Mouse (Mus musculus) midbrain, embryonic 13.5 days (tissue): ENCODE data around the gene Kif1c. TPM values are rescaled to one million over a fixed set of nuclear protein-coding genes. Genes with fewer than 3 reads are reported as not detected.
"Not testable (repeated sequence)": the region's sequence is repeated elsewhere in the genome, so short reads cannot be mapped to it uniquely, and the experiment has no call there.

ENCODE experiments used
- ATAC-seq: fragments of 200-750 bp; cut with Nextera tagmentation; 2 replicates; pipeline ENCODE4 v1.8.0; 2017; ENCODE audit warnings: mild to moderate bottlenecking, moderate TSS enrichment, moderate library complexity
- H3K27ac ChIP-seq: fragments of 300-500 bp; sonication (generic); 2 replicates; pipeline ENCODE4 v1.5.1; 2015; ENCODE audit warnings: inconsistent platforms, mild to moderate bottlenecking, moderate library complexity
- H3K27me3 ChIP-seq: fragments of 300-500 bp; sonication (generic); 2 replicates; pipeline ENCODE4 v1.6.1; 2015; ENCODE audit warnings: mild to moderate bottlenecking, inconsistent platforms
- H3K36me3 ChIP-seq: fragments of 300-500 bp; sonication (generic); 2 replicates; pipeline ENCODE4 v1.6.1; 2015; ENCODE audit warnings: mild to moderate bottlenecking, inconsistent platforms
- H3K4me1 ChIP-seq: fragments of 300-500 bp; sonication (generic); replicated peaks from 2 replicates; pipeline ENCODE4 v1.6.1; 2015; ENCODE audit warnings: inconsistent platforms
- H3K4me2 ChIP-seq: fragments of 300-500 bp; sonication (generic); replicated peaks from 2 replicates; pipeline ENCODE4 v1.6.1; 2015; ENCODE audit warnings: moderate library complexity, mild to moderate bottlenecking, inconsistent platforms
- H3K4me3 ChIP-seq: fragments of 300-500 bp; sonication (generic); replicated peaks from 2 replicates; pipeline ENCODE4 v1.5.1; 2015; ENCODE audit warnings: mild to moderate bottlenecking, inconsistent platforms
- H3K9ac ChIP-seq: fragments of 300-500 bp; sonication (generic); replicated peaks from 2 replicates; pipeline ENCODE4 v1.6.1; 2015; ENCODE audit warnings: mild to moderate bottlenecking, inconsistent platforms
- H3K9me3 ChIP-seq: fragments of 300-500 bp; sonication (generic); 2 replicates; pipeline ENCODE4 v1.6.1; 2016; ENCODE audit warnings: mild to moderate bottlenecking, inconsistent platforms
- WGBS: fragments of 180-500 bp; shearing (Covaris S2); methylation state at CpG from one replicate; pipeline ENCODE4 v1.1.7; 2015; 5-methylcytosine and 5-hydroxymethylcytosine counted together
- polyA plus RNA-seq: library from polyadenylated mRNA; unstranded; fragments of >200 nt; fragmentation: Nextera tagmentation; extraction: Ambion mirVana; gene quantifications from 2 replicates; pipeline ENCODE4 v1.2.1, GENCODE M21; 2015

The Kif1c gene
- polyA plus RNA-seq, 1 experiment from 2014 or later, result 2.1 TPM

- Histone ChIP-seq H3K4me1 (0 out of 2 replicates have a peak, but pooled peaks cover 3% of the 10 kb centered on the region), H3K4me2 (no peak overlapping the region), H3K36me3 (no peaks in the 10 kb centered on the region), H3K9ac (no peak overlapping the region), H3K27ac (no peak overlapping the region), H3K27me3 (no peaks in the 10 kb centered on the region), H3K4me3 (no peak overlapping the region), H3K9me3 (no peaks in the 10 kb centered on the region)
- ATAC-seq, result no peak
- 58% methylated on average over 7 of the region's 7 CpGs for WGBS
Measured at GRCm38 (mm10) chr11:70754958-70755357, 54.6 kb downstream of the Kif1c start.

- ATAC-seq, result peak; percentile 55; the same call in 1 of the 2 replicates
- Histone ChIP-seq H3K9ac (no peak overlapping the region; the same call in 1 of the 2 replicates), H3K9me3 (no peaks in the 10 kb centered on the region), H3K4me1 (0 out of 2 replicates have a peak, but pooled peaks cover 3% of the 10 kb centered on the region), H3K27ac (no peak overlapping the region), H3K27me3 (no peaks in the 10 kb centered on the region), H3K4me2 (no peak overlapping the region; the same call in 1 of the 2 replicates), H3K36me3 (no peaks in the 10 kb centered on the region), H3K4me3 (no peak overlapping the region)
- WGBS, result 12% methylated on average over 7 of the region's 7 CpGs
Measured at GRCm38 (mm10) chr11:70755645-70756044, 55.3 kb downstream of the Kif1c start.

DNA sequence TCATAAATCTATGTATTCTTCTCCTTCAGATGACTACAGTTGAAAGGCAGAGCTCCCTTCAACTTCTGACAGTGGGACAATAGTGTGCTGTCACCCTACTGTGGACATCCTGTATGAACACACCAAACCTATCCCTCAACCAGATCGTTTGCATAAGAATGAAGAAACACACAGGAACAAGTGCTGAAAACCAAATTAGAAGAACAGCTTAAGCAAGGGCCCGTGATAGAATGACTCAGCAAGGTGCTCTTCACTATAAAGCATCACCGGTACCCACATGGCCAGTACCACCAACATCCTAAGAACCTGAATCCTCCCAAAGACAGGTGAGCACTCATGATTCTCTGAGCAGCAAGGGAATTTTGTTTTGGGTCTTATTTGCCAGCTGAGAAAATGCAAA is 60.1 kb downstream of the Kif1c start:
- H3K4me3 ChIP-seq, H3K27ac ChIP-seq, H3K27me3 ChIP-seq, ATAC-seq, H3K4me2 ChIP-seq, H3K36me3 ChIP-seq, H3K9me3 ChIP-seq, H3K9ac ChIP-seq: not testable (repeated sequence)
- WGBS, result 64% methylated on average over 3 of the region's 3 CpGs
- H3K4me1 ChIP-seq, result peaks cover 17% of the 10 kb centered on the region

- no peak overlapping the region for H3K9ac ChIP-seq
- no peak for ATAC-seq
- H3K4me2 ChIP-seq, result no peak overlapping the region
- H3K27ac ChIP-seq, result no peak overlapping the region
- WGBS, result 82% methylated on average over 9 of the region's 9 CpGs
- no peak overlapping the region for H3K4me3 ChIP-seq
- no peaks in the 10 kb centered on the region for H3K9me3 ChIP-seq
- H3K36me3 ChIP-seq, result peaks cover 4% of the 10 kb centered on the region; the same call in 1 of the 2 replicates
- peaks cover 24% of the 10 kb centered on the region for H3K4me1 ChIP-seq
- no peaks in the 10 kb centered on the region for H3K27me3 ChIP-seq
Measured at GRCm38 (mm10) chr11:70762641-70763040, 62.3 kb downstream of the Kif1c start.

GRCm38 (mm10) chr11:70763582-70763935 is 63.2 kb downstream of the Kif1c start:
- ATAC-seq, result peak; percentile 48
- Histone ChIP-seq H3K4me1 (peaks cover 24% of the 10 kb centered on the region), H3K9ac (peak overlapping the region; percentile 88), H3K27me3 (no peaks in the 10 kb centered on the region), H3K27ac (peak overlapping the region; percentile 80), H3K9me3 (no peaks in the 10 kb centered on the region), H3K4me2 (peak overlapping the region; percentile 84), H3K4me3 (peak overlapping the region; percentile 84), H3K36me3 (peaks cover 12% of the 10 kb centered on the region)
- WGBS, result 33% methylated on average over 3 of the region's 3 CpGs

GRCm38 (mm10) chr11:70763936-70764808 is 63.8 kb downstream of the Kif1c start, which contains the start of gene Zfp3:
Zfp3 (plus strand) TSS chr11:70764209.
- peak; percentile 89 for ATAC-seq
- peak within 1 kb of the TSS; percentile 84 for H3K4me3 ChIP-seq
- peak within 1 kb of the TSS; percentile 88 for H3K9ac ChIP-seq
- under 1% methylated on average over 78 of the region's 78 CpGs for WGBS
- H3K27ac ChIP-seq, result peak within 1 kb of the TSS; percentile 80
- peaks cover 24% of the 10 kb centered on the region for H3K4me1 ChIP-seq
- H3K27me3 ChIP-seq, result no peaks in the 10 kb centered on the region
- H3K9me3 ChIP-seq, result no peaks in the 10 kb centered on the region
- H3K4me2 ChIP-seq, result peak within 1 kb of the TSS; percentile 84
- peaks cover 12% of the 10 kb centered on the region for H3K36me3 ChIP-seq

GRCm38 (mm10) chr11:70765776-70766445 is 65.6 kb downstream of the Kif1c start:
- Histone ChIP-seq H3K9ac (no peak overlapping the region), H3K4me3 (no peak overlapping the region), H3K36me3 (peaks cover 13% of the 10 kb centered on the region), H3K27ac (no peak overlapping the region), H3K27me3 (no peaks in the 10 kb centered on the region), H3K4me1 (peaks cover 24% of the 10 kb centered on the region), H3K4me2 (no peak overlapping the region), H3K9me3 (no peaks in the 10 kb centered on the region)
- ATAC-seq, result no peak
- WGBS, result 86% methylated on average over 16 of the region's 16 CpGs

- Histone ChIP-seq H3K9me3 (no peaks in the 10 kb centered on the region), H3K27ac (no peak overlapping the region), H3K4me3 (no peak overlapping the region), H3K36me3 (peaks cover 46% of the 10 kb centered on the region), H3K4me1 (peaks cover 4% of the 10 kb centered on the region), H3K9ac (no peak overlapping the region), H3K27me3 (no peaks in the 10 kb centered on the region), H3K4me2 (no peak overlapping the region)
- WGBS, result 94% methylated on average over 3 of the region's 3 CpGs
- ATAC-seq, result no peak
Measured at GRCm38 (mm10) chr11:70770804-70771203, 70.5 kb downstream of the Kif1c start.

GRCm38 (mm10) chr11:70776830-70777571 is 76.7 kb downstream of the Kif1c start:
- Histone ChIP-seq H3K36me3 (peaks cover 22% of the 10 kb centered on the region), H3K4me2 (no peak overlapping the region), H3K27me3 (no peaks in the 10 kb centered on the region), H3K9me3 (no peaks in the 10 kb centered on the region), H3K4me3 (no peak overlapping the region), H3K27ac (no peak overlapping the region), H3K4me1 (no peaks in the 10 kb centered on the region), H3K9ac (no peak overlapping the region)
- ATAC-seq, result peak; percentile 88
- WGBS, result 29% methylated on average over 17 of the region's 17 CpGs

DNA sequence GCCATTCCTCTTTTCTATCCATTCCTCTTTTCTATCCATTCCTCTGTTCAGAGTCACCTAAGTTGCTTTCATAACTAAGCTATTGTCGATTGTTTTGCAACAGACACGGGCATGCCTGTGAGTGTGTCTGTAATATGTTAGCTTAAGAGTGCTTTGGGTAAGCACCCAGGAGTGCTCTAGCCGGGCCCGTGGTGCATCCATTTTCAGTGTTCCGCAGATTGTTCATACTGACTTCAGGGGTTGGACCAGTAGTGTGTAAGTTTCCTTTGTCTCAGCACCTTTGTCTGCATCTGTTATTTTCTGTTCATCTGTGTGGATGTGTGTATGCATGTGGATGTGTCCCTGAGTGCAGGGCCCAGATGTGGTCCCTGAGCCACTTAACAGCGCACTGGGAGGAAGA is 77.3 kb downstream of the Kif1c start:
- Histone ChIP-seq H3K4me3 (no peak overlapping the region), H3K4me2 (no peak overlapping the region)
- 71% methylated on average over 6 of the region's 6 CpGs for WGBS

GRCm38 (mm10) chr11:70778058-70778457 is 77.7 kb downstream of the Kif1c start:
- H3K9ac ChIP-seq, H3K4me1 ChIP-seq, H3K4me2 ChIP-seq, H3K9me3 ChIP-seq, H3K4me3 ChIP-seq, H3K27me3 ChIP-seq, H3K27ac ChIP-seq: not testable (repeated sequence)
- peaks cover 12% of the 10 kb centered on the region for H3K36me3 ChIP-seq
- 30% methylated on average over 6 of the region's 6 CpGs for WGBS
- ATAC-seq, result 0 out of 2 replicates have a peak, but pooled peaks have one; percentile 9

More for the DNA sequence above, 77.3 kb downstream of the Kif1c start:
- Histone ChIP-seq H3K36me3 (peaks cover 15% of the 10 kb centered on the region), H3K4me1 (no peaks in the 10 kb centered on the region), H3K9ac (no peak overlapping the region), H3K27ac (no peak overlapping the region), H3K27me3 (no peaks in the 10 kb centered on the region), H3K9me3 (no peaks in the 10 kb centered on the region)
- ATAC-seq, result 0 out of 2 replicates have a peak, but pooled peaks have one; percentile 45
